Mouse (Mus musculus) ovary, postnatal 36 days (tissue): ENCODE data around the gene Cant1.

ENCODE experiments used
- DNase-seq: peaks from one replicate; pipeline ENCODE4 v3.0.0; 2022; ENCODE audit warnings: low spot score, mixed read lengths

The Cant1 gene

GRCm38 (mm10) chr11:118418834-118419504 lies at the start of gene Cant1:
Cant1 (minus strand) TSS chr11:118419086.
- DNase-seq = peak; percentile 97

- DNase-seq = no peak
Measured at GRCm38 (mm10) chr11:118467441-118468035, 48.7 kb upstream of the Cant1 start.

- DNase-seq = no peak
Measured at GRCm38 (mm10) chr11:118460280-118460679, 41.4 kb upstream of the Cant1 start.

GRCm38 (mm10) chr11:118459536-118459935 lies 40.6 kb upstream of the Cant1 start:
- no peak for DNase-seq

- DNase-seq = no peak
Measured at GRCm38 (mm10) chr11:118459051-118459450, 40.2 kb upstream of the Cant1 start.

- DNase-seq = no peak
Measured at GRCm38 (mm10) chr11:118456937-118457336, 38.1 kb upstream of the Cant1 start.

GRCm38 (mm10) chr11:118455788-118456187 lies 36.9 kb upstream of the Cant1 start:
- no peak for DNase-seq

- no peak for DNase-seq
Measured at GRCm38 (mm10) chr11:118453886-118454671, 35.2 kb upstream of the Cant1 start.

- DNase-seq = no peak
Measured at GRCm38 (mm10) chr11:118452955-118453354, 34.1 kb upstream of the Cant1 start.

- DNase-seq = no peak
Measured at GRCm38 (mm10) chr11:118451211-118451610, 32.3 kb upstream of the Cant1 start.

GRCm38 (mm10) chr11:118448385-118448784 lies 29.5 kb upstream of the Cant1 start:
- DNase-seq = no peak

- DNase-seq = no peak
Measured at GRCm38 (mm10) chr11:118447346-118447745, 28.5 kb upstream of the Cant1 start.

- peak; percentile 66 for DNase-seq
Measured at GRCm38 (mm10) chr11:118445843-118446242, 27.0 kb upstream of the Cant1 start.

- peak; percentile 76 for DNase-seq
Measured at GRCm38 (mm10) chr11:118443201-118443970, 24.5 kb upstream of the Cant1 start.

- no peak for DNase-seq
Measured at GRCm38 (mm10) chr11:118442691-118443090, 23.8 kb upstream of the Cant1 start.

- peak; percentile 57 for DNase-seq
Measured at GRCm38 (mm10) chr11:118438665-118439414, 20.0 kb upstream of the Cant1 start.

- DNase-seq = peak; percentile 40
Measured at GRCm38 (mm10) chr11:118436471-118436935, 17.6 kb upstream of the Cant1 start.

- no peak for DNase-seq
Measured at GRCm38 (mm10) chr11:118434093-118434492, 15.2 kb upstream of the Cant1 start.

- peak; percentile 7 for DNase-seq
Measured at GRCm38 (mm10) chr11:118433398-118433868, 14.5 kb upstream of the Cant1 start.

- peak; percentile 11 for DNase-seq
Measured at GRCm38 (mm10) chr11:118431100-118431948, 12.4 kb upstream of the Cant1 start.
